Mouse (Mus musculus): Measurements from ENCODE around the gene Zfp385b.

- no peak for TF ChIP-seq POLR2A (IDR thresholded peaks at IDR 0.05; ENCODE audit: insufficient read depth, low read depth, low read length)
- no peak for TF ChIP-seq CTCF (IDR thresholded peaks at IDR 0.05)
- TF ChIP-seq EP300 (IDR thresholded peaks at IDR 0.05; ENCODE audit: insufficient read depth, low read depth, low read length): no peak
Measured at GRCm38 (mm10) chr2:77502458-77502857, 317.0 kb downstream of the Zfp385b start.
